Mouse (Mus musculus): ENCODE data around the gene Otulinl.

DNA sequence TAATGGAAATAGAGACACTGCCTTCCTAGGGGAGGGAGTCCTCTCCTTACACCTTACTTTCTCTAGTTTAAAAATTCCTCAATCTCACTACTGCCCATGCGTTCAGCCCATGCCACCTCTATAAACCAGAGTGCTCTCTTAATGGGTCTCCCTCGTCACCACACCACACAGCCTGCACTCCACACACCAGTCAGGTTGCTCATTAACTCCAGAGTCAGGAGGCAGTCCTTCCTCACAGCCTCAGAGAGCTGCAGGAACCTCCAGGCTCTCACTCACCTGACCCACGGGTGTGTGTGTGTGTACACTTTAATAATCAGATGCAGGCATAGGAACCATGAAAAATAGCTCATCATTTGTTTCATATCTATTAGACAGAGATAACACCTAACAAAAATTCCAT lies 61.7 kb downstream of the Otulinl start:
- TF ChIP-seq CTCF (conservative IDR thresholded peaks at IDR 0.05; ENCODE audit: low read length) (no peak), NANOG (IDR thresholded peaks at IDR 0.05; ENCODE audit: borderline replicate concordance, low read length) (no peak)

All from E14TG2a.4 (cell line).